Mouse (Mus musculus): ENCODE data around the gene Ftsj1. TPM values are rescaled to one million over a fixed set of nuclear protein-coding genes. Genes with fewer than 3 reads are reported as not detected.

The Ftsj1 gene
- polyA plus RNA-seq, 2 experiments: 23.9 to 35.2 TPM

- ATAC-seq (ENCODE audit: insufficient read depth) (no peak), DNase-seq (ENCODE audit: low read depth in 3 of 3, low spot score in 3 of 3) (no peak)
- Histone ChIP-seq H3K9me3 (ENCODE audit: control insufficient read depth, low read length) (no peaks in the 10 kb centered on the region), H3K9ac (replicated peaks) (no peak overlapping the region), H3K4me2 (ENCODE audit: low read depth) (no peak overlapping the region), H3K4me3 (ENCODE audit: insufficient read depth in 1 of 2, low read depth in 2 of 2, low read length in 2 of 2) (no peak overlapping the region), H3K36me3 (replicated peaks; ENCODE audit: control insufficient read depth, insufficient read depth, low read depth) (no peaks in the 10 kb centered on the region), H3K27ac (no peak overlapping the region), H3K4me1 (replicated peaks; ENCODE audit: control insufficient read depth in 2 of 2, insufficient read depth in 2 of 2, low read length in 1 of 2) (peaks cover 0 to 4% of the 10 kb centered on the region in 2 experiments; a peak in 2 of 4 replicates), H3K27me3 (ENCODE audit: control insufficient read depth, insufficient read depth, low read length) (no peaks in the 10 kb centered on the region)
- no peak for TF ChIP-seq EP300 (IDR thresholded peaks at IDR 0.05; ENCODE audit: low read depth)
- TF ChIP-seq CTCF (IDR thresholded peaks at IDR 0.05; ENCODE audit: low read depth): no peak
- 36% methylated on average over 3 of the region's 3 CpGs for WGBS (ENCODE audit: insufficient replicate concordance)
Measured at GRCm38 (mm10) chrX:8222296-8222677, 29.9 kb downstream of the Ftsj1 start.

- TF ChIP-seq EP300 (IDR thresholded peaks at IDR 0.05; ENCODE audit: low read depth): no peak
- TF ChIP-seq CTCF (IDR thresholded peaks at IDR 0.05; ENCODE audit: low read depth): no peak
- H3K27me3 ChIP-seq (ENCODE audit: control insufficient read depth, insufficient read depth, low read length): no peaks in the 10 kb centered on the region
- peaks cover 0 to 4% of the 10 kb centered on the region in 2 experiments; a peak in 2 of 4 replicates for H3K4me1 ChIP-seq (replicated peaks; ENCODE audit: control insufficient read depth in 2 of 2, insufficient read depth in 2 of 2, low read length in 1 of 2)
- DNase-seq (ENCODE audit: low read depth in 3 of 3, low spot score in 3 of 3) (no peak), ATAC-seq (ENCODE audit: insufficient read depth) (no peak)
- H3K4me3 ChIP-seq (ENCODE audit: insufficient read depth in 1 of 2, low read depth in 2 of 2, low read length in 2 of 2): no peak overlapping the region
- no peak overlapping the region for H3K9ac ChIP-seq (replicated peaks)
- WGBS (ENCODE audit: insufficient replicate concordance): 30% methylated on average over 8 of the region's 8 CpGs
- no peaks in the 10 kb centered on the region for H3K36me3 ChIP-seq (replicated peaks; ENCODE audit: control insufficient read depth, insufficient read depth, low read depth)
- H3K9me3 ChIP-seq (ENCODE audit: control insufficient read depth, low read length): no peaks in the 10 kb centered on the region
- H3K4me2 ChIP-seq (ENCODE audit: low read depth): no peak overlapping the region
- no peak overlapping the region for H3K27ac ChIP-seq
Measured at GRCm38 (mm10) chrX:8219651-8220050, 32.6 kb downstream of the Ftsj1 start.

GRCm38 (mm10) chrX:8218114-8218513 lies 34.1 kb downstream of the Ftsj1 start:
- no peaks in the 10 kb centered on the region for H3K9me3 ChIP-seq (ENCODE audit: control insufficient read depth, low read length)
- no peak overlapping the region for H3K4me3 ChIP-seq (ENCODE audit: insufficient read depth in 1 of 2, low read depth in 2 of 2, low read length in 2 of 2)
- 25% methylated on average over 2 of the region's 2 CpGs for WGBS (ENCODE audit: insufficient replicate concordance)
- ATAC-seq (ENCODE audit: insufficient read depth) (no peak), DNase-seq (ENCODE audit: low read depth in 3 of 3, low spot score in 3 of 3) (no peak)
- H3K27me3 ChIP-seq (ENCODE audit: control insufficient read depth, insufficient read depth, low read length): no peaks in the 10 kb centered on the region
- H3K27ac ChIP-seq: no peak overlapping the region
- no peak overlapping the region for H3K9ac ChIP-seq (replicated peaks)
- no peak for TF ChIP-seq EP300 (IDR thresholded peaks at IDR 0.05; ENCODE audit: low read depth)
- TF ChIP-seq CTCF (IDR thresholded peaks at IDR 0.05; ENCODE audit: low read depth): no peak
- no peaks in the 10 kb centered on the region for H3K36me3 ChIP-seq (replicated peaks; ENCODE audit: control insufficient read depth, insufficient read depth, low read depth)
- H3K4me1 ChIP-seq (replicated peaks; ENCODE audit: control insufficient read depth in 2 of 2, insufficient read depth in 2 of 2, low read length in 1 of 2): peaks cover 0 to 2% of the 10 kb centered on the region in 2 experiments; a peak in 2 of 4 replicates
- no peak overlapping the region for H3K4me2 ChIP-seq (ENCODE audit: low read depth)

- TF ChIP-seq CTCF (IDR thresholded peaks at IDR 0.05; ENCODE audit: low read depth): no peak
- TF ChIP-seq EP300 (IDR thresholded peaks at IDR 0.05; ENCODE audit: low read depth): no peak
- Histone ChIP-seq H3K4me3 (ENCODE audit: insufficient read depth in 1 of 2, low read depth in 2 of 2, low read length in 2 of 2) (no peak overlapping the region), H3K4me1 (replicated peaks; ENCODE audit: control insufficient read depth in 2 of 2, insufficient read depth in 2 of 2, low read length in 1 of 2) (no peaks in the 10 kb centered on the region), H3K9ac (replicated peaks) (no peak overlapping the region), H3K4me2 (ENCODE audit: low read depth) (no peak overlapping the region), H3K9me3 (ENCODE audit: control insufficient read depth, low read length) (no peaks in the 10 kb centered on the region), H3K27me3 (ENCODE audit: control insufficient read depth, insufficient read depth, low read length) (no peaks in the 10 kb centered on the region), H3K36me3 (replicated peaks; ENCODE audit: control insufficient read depth, insufficient read depth, low read depth) (no peaks in the 10 kb centered on the region), H3K27ac (no peak overlapping the region)
- ATAC-seq (ENCODE audit: insufficient read depth) (no peak), DNase-seq (ENCODE audit: low read depth in 3 of 3, low spot score in 3 of 3) (no peak)
- 31% methylated on average over 6 of the region's 6 CpGs for WGBS (ENCODE audit: insufficient replicate concordance)
Measured at GRCm38 (mm10) chrX:8217383-8217782, 34.8 kb downstream of the Ftsj1 start.

GRCm38 (mm10) chrX:8211490-8212207 lies 40.6 kb downstream of the Ftsj1 start:
- no peak overlapping the region for H3K9ac ChIP-seq (replicated peaks)
- H3K27ac ChIP-seq: no peak overlapping the region
- ATAC-seq (ENCODE audit: insufficient read depth): peak; percentile 15; the same call in 1 of the 2 replicates
- H3K4me1 ChIP-seq (replicated peaks; ENCODE audit: control insufficient read depth in 2 of 2, insufficient read depth in 2 of 2, low read length in 1 of 2): peaks cover 0 to 3% of the 10 kb centered on the region in 2 experiments; a peak in 1 of 4 replicates
- H3K9me3 ChIP-seq (ENCODE audit: control insufficient read depth, low read length): no peaks in the 10 kb centered on the region
- H3K4me2 ChIP-seq (ENCODE audit: low read depth): no peak overlapping the region
- no peak overlapping the region for H3K4me3 ChIP-seq (ENCODE audit: insufficient read depth in 1 of 2, low read depth in 2 of 2, low read length in 2 of 2)
- TF ChIP-seq EP300 (IDR thresholded peaks at IDR 0.05; ENCODE audit: low read depth) (0 out of 2 replicates have a peak, but pooled peaks have one; percentile 10), CTCF (IDR thresholded peaks at IDR 0.05; ENCODE audit: low read depth) (no peak)
- H3K27me3 ChIP-seq (ENCODE audit: control insufficient read depth, insufficient read depth, low read length): no peaks in the 10 kb centered on the region
- 39% methylated on average over 7 of the region's 7 CpGs for WGBS (ENCODE audit: insufficient replicate concordance)
- no peak for DNase-seq (ENCODE audit: low read depth in 3 of 3, low spot score in 3 of 3)
- no peaks in the 10 kb centered on the region for H3K36me3 ChIP-seq (replicated peaks; ENCODE audit: control insufficient read depth, insufficient read depth, low read depth)
